Mouse (Mus musculus) brain, adult 2 months (tissue): ENCODE results near the gene Dlg5.

Experiments
- DNase-seq: peaks from one replicate; pipeline ENCODE4 v3.0.0; 2011; ENCODE audit warnings: low read depth, low spot score

The Dlg5 gene

DNA sequence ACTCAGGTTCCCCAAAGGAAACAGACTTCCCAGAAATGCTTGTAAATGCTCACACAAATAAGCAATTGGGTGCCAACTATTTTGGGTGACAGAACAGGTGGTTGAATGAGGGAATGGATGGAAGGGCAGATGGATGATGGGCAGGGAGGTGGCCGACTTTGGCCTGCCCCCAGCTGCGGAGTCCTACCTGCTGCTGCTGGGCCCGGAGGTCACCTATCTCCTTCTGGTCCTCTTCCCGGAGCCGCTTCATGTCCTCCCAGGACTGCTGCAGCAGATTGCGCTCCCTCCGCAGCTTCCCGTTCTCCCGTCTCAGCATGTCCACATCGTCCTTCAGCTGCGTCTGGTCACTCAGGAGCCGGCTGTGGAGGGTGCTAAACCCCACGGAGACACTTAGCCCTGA is 55.6 kb downstream of the Dlg5 start:
- peak; percentile 65 for DNase-seq

DNA sequence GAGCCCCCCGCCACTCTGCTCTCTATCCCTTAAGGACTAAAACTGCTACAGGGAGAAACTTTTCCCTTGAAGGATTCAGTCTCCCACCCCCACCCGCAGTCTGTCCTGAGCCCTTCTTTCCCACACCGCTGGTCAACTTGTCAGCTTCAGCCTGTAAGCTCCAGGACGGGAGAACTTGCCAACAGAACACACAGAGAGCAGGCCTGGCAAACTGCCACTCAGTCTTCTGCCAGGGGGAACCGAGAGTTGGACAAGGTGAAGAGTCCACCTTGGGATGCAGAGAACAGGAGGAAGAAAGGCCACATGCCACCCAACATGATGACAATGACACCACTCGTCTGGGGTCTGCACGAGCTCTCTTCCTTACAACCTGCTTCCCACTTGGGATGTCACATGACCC is 56.1 kb downstream of the Dlg5 start:
- peak; percentile 73 for DNase-seq

GRCm38 (mm10) chr14:24185514-24185913 is 60.2 kb downstream of the Dlg5 start:
- DNase-seq = no peak

- DNase-seq = no peak
These were observed 62.8 kb downstream of the Dlg5 start for GRCm38 (mm10) chr14:24182955-24183354.

DNA sequence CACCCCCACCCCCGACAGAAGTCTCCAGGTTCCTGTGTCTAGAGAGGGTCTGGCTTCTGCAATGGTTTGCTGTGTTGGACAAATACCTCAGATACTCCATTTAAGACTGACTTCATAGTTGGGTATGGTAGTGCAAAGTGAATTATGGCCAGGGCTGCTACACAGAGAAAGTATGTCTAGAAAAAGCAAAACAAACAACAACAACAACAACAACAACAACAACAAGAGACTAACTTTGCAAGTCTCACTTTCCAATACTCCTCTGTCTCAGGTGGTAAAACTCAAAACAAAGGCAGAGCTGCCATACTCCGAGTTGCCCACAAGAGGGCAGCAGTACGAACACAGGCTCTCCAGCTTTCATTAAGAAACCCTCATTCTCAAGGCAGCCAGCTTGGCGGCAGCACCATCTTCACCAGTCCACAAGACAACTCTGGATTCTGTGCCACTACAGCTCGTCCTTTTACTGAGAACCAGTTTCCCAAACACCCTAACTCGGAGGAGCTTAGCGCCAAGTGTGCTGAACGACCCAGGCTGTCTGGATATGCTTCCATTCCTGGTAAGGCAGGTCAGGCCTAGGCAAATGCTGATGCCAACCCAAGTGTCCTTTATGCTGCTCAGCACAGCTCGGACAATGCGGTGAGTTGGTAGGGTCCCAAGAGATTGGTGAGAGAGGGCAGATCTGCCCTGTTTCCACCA is 63.8 kb downstream of the Dlg5 start:
- DNase-seq = peak; percentile 91

- DNase-seq = no peak
These were observed 66.2 kb downstream of the Dlg5 start for GRCm38 (mm10) chr14:24179466-24179991.

DNA sequence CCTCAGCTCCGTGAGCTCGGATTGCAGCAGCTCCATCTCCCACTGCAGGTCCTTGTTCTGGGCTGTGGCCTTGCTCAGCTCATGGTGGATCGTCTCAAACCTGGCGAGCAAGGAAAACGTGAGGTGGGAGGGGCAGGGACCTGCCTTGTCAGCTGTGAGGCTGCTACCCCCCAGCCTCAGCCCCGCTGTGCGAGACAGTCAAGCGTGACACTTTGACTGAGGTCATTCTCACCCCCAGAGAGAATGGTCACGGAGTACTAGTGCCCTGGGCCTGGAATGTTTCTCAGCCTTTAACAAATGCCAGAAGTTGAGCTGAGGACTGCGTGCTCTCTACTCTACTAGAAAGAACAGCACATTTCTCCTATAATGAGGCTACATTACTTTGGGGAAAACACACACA is 69.1 kb downstream of the Dlg5 start:
- DNase-seq = no peak

DNA sequence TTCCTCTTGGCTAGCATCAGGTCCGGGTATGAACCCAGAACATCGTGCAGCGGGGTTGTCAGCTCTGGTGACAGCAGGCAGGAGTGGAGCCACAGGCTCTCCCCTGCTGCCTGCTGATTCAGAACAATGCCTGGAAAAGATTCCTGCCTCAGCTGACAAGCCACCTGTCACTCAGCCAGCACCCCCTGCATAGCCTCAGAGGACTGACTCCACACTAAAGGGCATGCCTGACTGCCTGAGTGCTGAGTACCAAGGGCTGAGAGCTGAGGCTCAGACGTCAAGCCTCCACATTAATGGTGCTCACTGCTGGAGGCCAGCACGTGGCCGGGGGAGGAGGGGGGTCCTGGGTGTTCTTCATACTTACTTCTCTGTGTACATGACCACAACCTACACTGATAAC is 72.4 kb downstream of the Dlg5 start:
- peak; percentile 42 for DNase-seq

GRCm38 (mm10) chr14:24171639-24172311 is 73.9 kb downstream of the Dlg5 start:
- DNase-seq = peak; percentile 71

DNA sequence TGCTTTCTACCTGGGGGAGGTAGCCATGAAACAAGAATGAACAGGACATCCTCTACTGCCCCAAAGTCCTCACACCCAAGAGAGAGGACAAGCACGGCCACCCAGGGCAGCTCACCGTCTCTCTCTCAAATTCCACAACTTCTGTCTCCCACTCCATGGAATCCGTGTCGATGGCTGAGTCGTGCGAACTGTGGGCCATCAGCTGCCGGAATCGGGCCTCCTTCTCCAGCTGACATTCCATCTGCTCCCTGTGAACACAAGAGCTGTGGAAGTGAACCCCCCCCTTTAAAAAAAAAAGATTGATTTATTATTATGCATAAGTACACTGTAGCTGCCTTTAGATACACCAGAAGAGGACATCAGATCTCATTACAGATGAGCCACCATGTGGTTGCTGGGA is 79.7 kb downstream of the Dlg5 start:
- DNase-seq = no peak

- no peak for DNase-seq
These were observed 80.9 kb downstream of the Dlg5 start for GRCm38 (mm10) chr14:24164721-24165367.

- peak; percentile 64 for DNase-seq
These were observed 82.9 kb downstream of the Dlg5 start for GRCm38 (mm10) chr14:24162856-24163255.

DNA sequence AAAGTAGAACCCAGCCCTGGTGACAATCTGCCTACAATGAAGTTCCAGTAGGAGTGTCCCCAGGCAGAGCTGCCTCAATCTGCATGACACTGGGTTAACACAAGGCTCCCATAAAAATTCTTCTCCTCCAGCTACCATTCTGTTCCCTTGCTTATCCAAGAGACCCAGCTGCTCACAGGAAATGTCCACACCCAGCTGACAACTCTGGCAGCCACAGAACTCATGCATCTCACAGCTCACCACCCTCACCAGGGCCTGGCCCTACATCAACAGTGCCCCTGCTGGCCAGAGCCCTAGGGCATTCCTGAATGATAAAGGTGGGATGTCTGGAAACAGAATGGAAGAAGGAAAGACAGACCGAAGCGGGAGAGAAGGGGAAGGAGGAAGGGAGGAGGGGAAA is 96.8 kb downstream of the Dlg5 start:
- DNase-seq = no peak

DNA sequence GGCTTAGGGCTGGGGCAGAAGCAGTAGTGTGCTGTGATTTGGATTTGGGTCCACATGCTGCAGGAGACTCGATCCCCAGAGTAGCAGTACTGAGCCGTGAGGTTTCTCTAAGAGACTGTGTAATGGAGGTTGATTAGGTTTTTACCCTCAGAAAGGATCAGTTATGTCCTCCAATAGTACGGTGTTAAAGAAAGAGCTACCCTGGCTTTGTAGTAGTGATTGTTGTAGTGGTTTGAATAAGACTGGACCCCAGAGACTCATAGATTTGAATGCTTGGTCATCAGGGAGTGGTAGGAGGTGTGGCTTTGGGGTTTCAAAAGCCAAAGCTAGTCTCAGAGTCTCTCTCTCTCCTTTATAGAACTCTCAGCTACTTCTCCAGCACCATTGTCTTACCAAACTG is 100.9 kb downstream of the Dlg5 start:
- no peak for DNase-seq

DNA sequence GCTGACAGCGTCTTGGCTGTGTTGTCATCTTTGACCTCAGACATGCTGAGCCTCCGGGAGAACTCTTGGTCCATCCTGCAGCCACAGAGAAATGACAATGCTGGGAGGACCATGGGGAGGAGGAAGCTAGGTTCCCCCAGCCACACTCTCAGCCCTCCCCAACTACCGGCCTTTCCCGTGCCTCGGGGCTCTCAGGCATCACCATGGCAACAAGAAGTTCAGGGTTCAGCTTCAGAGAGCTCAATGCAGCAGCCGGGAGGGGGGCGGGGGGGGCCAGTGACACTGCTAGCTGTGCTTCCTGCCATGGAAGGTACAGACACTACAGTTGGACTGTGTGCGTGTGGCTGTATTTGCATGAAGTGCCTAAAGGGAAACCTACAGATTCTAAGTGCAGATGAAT is 101.3 kb downstream of the Dlg5 start:
- peak; percentile 14 for DNase-seq

GRCm38 (mm10) chr14:24142926-24143430 is 102.7 kb downstream of the Dlg5 start:
- DNase-seq = no peak

- no peak for DNase-seq
These were observed 104.0 kb downstream of the Dlg5 start for GRCm38 (mm10) chr14:24141727-24142126.

GRCm38 (mm10) chr14:24140297-24140812 is 105.4 kb downstream of the Dlg5 start:
- DNase-seq = peak; percentile 41

GRCm38 (mm10) chr14:24136908-24137307 is 108.8 kb downstream of the Dlg5 start:
- no peak for DNase-seq

DNA sequence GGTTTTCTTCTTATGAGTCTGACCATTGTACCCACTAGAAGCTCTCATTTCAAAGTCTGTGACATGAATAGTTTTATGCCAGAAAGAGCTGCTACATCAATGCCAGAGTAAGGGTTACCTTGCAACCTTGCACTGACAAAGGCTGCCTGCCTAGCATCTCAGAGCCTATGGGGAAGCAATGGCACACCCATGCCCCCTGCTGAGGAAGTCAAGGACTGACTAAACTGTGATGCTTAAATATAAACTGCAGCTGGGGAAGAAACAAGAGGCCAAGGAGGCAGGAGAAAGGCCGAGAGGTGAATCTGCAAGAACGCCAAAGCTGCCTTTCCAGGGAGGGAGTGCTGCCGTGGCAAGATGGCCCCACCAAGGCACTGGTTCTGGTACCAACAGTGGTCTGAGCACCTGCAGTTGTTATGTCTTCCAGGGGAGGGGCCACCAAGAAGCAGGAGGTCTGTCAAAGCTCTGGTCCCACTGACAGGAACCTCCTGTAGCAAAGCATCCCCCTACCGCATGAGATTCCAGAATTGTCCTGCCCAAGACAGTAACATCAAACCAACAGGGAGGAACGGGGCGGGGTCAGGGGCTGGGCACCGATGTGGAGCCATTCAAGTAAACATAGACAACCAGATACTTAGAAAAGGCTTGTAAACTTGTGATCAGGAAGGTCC is 111.0 kb downstream of the Dlg5 start:
- DNase-seq = peak; percentile 13

DNA sequence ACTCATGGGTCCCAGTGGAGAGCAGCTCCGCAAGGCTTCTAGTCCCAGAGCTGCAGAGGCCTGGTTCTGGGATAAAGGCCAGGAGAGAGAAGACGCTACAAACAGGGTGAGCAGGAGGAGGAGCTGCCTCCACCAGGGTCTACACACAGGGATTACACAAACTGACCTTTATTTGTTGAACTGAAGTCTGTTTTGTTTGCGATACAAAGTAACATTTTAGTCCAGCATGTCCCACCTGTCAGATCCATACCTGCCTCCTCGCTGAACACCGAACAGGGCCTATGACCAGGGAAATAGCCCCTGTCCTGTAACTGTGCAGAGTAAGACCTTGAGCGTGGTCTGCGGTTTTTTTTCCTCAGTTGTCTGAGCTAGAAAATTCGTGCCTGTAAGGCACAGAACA is 111.9 kb downstream of the Dlg5 start:
- DNase-seq = no peak

DNA sequence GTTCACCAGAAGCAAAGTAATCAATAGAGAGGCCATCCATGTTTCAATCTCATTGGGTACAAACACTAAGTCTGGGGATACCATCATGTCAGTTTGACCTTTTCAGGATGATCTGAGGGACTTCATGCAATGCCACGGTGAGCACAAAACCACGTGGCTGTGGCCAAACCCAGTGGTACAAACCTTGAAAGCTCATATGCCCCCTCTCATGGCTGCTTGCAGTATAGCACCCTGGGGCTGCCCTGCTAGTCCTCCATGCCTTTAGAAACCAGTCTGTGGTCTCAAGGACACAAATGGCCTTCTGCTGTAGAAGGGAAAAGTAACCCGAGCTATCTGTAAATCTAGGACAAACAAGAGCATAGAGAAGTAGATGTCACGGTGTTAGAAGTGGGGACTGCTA is 113.6 kb downstream of the Dlg5 start:
- DNase-seq = peak; percentile 38
